Mouse (Mus musculus): ENCODE measurements around the gene Zfp57.

DNA sequence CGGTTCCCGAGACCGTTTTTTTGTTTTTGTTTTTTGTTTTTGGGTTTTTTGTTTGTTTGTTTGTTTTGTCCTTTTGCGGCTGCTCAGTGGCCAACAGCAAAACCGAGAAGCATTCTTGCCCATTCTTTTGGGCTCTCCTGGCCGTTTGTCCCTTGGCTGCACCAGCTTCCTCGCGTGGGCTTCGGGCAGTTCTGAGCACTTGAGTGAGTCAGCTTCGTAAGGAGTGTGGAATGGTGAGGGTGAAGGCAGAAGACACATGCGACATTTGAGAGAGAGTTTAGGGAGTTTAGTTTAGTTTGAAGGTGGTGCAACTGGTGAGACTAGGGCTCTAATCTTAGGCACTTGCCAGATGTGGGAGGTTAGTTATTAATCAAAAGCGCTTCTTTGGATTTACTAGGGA, 42.1 kb upstream of the Zfp57 start:
- TF ChIP-seq CTCF (IDR thresholded peaks at IDR 0.05; ENCODE audit: low read depth, low read length): no peak
- TF ChIP-seq POLR2A (IDR thresholded peaks at IDR 0.05; ENCODE audit: borderline replicate concordance, low read depth, low read length): no peak
